Mouse (Mus musculus) heart, embryonic 11.5 days (tissue): Measurements from ENCODE around the gene Nt5dc2. TPM values are rescaled to one million over a fixed set of nuclear protein-coding genes. Genes with fewer than 3 reads are reported as not detected.

Source experiments
- ATAC-seq: fragments of 200-750 bp; cut with Nextera tagmentation; replicated peaks from 2 replicates; pipeline ENCODE4 v1.8.0; 2017; ENCODE audit warnings: moderate library complexity; ENCODE audit not compliant: insufficient number of reproducible peaks, low FRiP score, low TSS enrichment
- H3K27ac ChIP-seq: fragments of 300-500 bp; sonication (generic); 2 replicates; pipeline ENCODE4 v1.5.1; 2014; ENCODE audit warnings: mild to moderate bottlenecking, low read depth, low read length
- H3K27me3 ChIP-seq: fragments of 300-500 bp; sonication (generic); 2 replicates; pipeline ENCODE4 v1.6.1; 2014; ENCODE audit warnings: mild to moderate bottlenecking, low read length, mixed read lengths; ENCODE audit not compliant: control insufficient read depth, insufficient read depth
- H3K36me3 ChIP-seq: fragments of 300-500 bp; sonication (generic); 2 replicates; pipeline ENCODE4 v1.6.1; 2014; ENCODE audit warnings: mild to moderate bottlenecking, low read length, moderate library complexity, mixed read lengths; ENCODE audit not compliant: control insufficient read depth, insufficient read depth
- H3K4me1 ChIP-seq: fragments of 300-500 bp; sonication (generic); 2 replicates; pipeline ENCODE4 v1.6.1; 2014; ENCODE audit warnings: low read length; ENCODE audit not compliant: control insufficient read depth, insufficient read depth
- H3K4me2 ChIP-seq: fragments of 300-500 bp; sonication (generic); 2 replicates; pipeline ENCODE4 v1.6.1; 2014; ENCODE audit warnings: mild to moderate bottlenecking, moderate library complexity
- H3K4me3 ChIP-seq: fragments of 300-500 bp; sonication (generic); 2 replicates; pipeline ENCODE4 v1.5.1; 2014; ENCODE audit warnings: low read depth, low read length
- H3K9ac ChIP-seq: fragments of 300-500 bp; sonication (generic); 2 replicates; pipeline ENCODE4 v1.6.1; 2014; ENCODE audit warnings: mild to moderate bottlenecking, low read depth, low read length, moderate library complexity
- H3K9me3 ChIP-seq: fragments of 300-500 bp; sonication (generic); replicated peaks from 2 replicates; pipeline ENCODE4 v1.6.1; 2016; ENCODE audit warnings: low read length; ENCODE audit not compliant: control insufficient read depth
- WGBS: fragments of 180-500 bp; shearing (Covaris S2); extraction: QIAGEN DNeasy Blood & Tissue Kit; methylation state at CpG from one replicate; pipeline ENCODE4 v1.1.7; 2014; ENCODE audit not compliant: insufficient replicate concordance; 5-methylcytosine and 5-hydroxymethylcytosine counted together
- polyA plus RNA-seq: library from polyadenylated mRNA; unstranded; fragments of >200 nt; fragmentation: Nextera tagmentation; extraction: Ambion mirVana; gene quantifications from 2 replicates; pipeline ENCODE4 v1.2.1, GENCODE M21; 2014

Gene Nt5dc2
- polyA plus RNA-seq, 1 experiment from 2014 or later = 344 TPM

GRCm38 (mm10) chr14:31160196-31161150 lies 29.6 kb downstream of the Nt5dc2 start:
- WGBS = 63% methylated on average over 27 of the region's 27 CpGs
- Histone ChIP-seq H3K4me1 (peaks cover 10% of the 10 kb centered on the region; the same call in 1 of the 2 replicates), H3K36me3 (no peaks in the 10 kb centered on the region), H3K9me3 (no peaks in the 10 kb centered on the region), H3K9ac (no peak overlapping the region), H3K4me3 (no peak overlapping the region), H3K4me2 (no peak overlapping the region; the same call in 1 of the 2 replicates), H3K27me3 (no peaks in the 10 kb centered on the region), H3K27ac (no peak overlapping the region)
- no peak for ATAC-seq

DNA sequence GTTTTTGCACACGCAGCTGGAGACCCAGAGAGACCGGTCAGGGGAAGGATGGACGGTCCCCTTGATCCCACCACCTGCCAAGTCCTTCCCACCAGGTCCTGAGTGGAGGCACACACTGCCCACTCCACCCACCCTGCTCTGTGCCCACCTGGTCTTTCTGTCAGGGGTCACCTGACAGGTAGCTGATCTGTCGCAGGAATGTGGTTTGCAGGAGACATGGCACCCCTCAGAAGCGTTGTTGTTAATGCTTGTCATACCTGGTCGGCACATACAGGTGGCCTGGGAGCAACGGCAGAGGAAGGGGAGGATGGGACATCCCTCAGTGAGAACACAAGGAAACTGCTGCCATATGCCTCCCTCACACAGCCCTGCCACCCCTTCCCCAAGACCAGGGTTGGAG lies 30.3 kb downstream of the Nt5dc2 start:
- Histone ChIP-seq H3K4me3 (no peak overlapping the region), H3K36me3 (no peaks in the 10 kb centered on the region), H3K9ac (no peak overlapping the region), H3K4me1 (peaks cover 15% of the 10 kb centered on the region), H3K27ac (no peak overlapping the region), H3K27me3 (no peaks in the 10 kb centered on the region), H3K9me3 (no peaks in the 10 kb centered on the region), H3K4me2 (no peak overlapping the region)
- WGBS = 87% methylated on average over 7 of the region's 7 CpGs
- no peak for ATAC-seq

DNA sequence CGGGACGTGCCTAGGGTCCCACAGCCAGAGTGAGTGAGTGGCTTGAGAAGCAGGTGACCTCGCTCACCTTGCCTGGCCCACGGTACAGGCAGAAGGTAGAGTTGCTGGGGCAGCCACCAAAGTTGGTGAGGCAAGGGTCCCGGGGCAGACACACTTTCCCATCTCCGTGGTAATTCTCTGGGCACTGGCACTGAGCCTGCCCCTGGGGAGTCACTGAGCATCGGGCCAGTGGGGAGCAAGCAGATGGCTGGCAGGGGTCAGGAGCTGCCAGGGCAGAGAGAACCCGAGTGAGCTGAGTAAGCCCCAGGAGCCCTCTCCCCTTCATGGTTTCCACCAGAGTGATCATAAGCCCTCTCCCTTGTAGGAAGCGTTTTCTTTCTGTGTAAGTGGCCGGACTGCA lies 30.8 kb downstream of the Nt5dc2 start:
- no peak overlapping the region for H3K9ac ChIP-seq
- no peak overlapping the region for H3K4me2 ChIP-seq
- H3K36me3 ChIP-seq = no peaks in the 10 kb centered on the region
- no peaks in the 10 kb centered on the region for H3K27me3 ChIP-seq
- 81% methylated on average over 10 of the region's 10 CpGs for WGBS
- no peak overlapping the region for H3K27ac ChIP-seq
- no peaks in the 10 kb centered on the region for H3K9me3 ChIP-seq
- H3K4me1 ChIP-seq = peaks cover 17% of the 10 kb centered on the region
- H3K4me3 ChIP-seq = no peak overlapping the region
- ATAC-seq = no peak

DNA sequence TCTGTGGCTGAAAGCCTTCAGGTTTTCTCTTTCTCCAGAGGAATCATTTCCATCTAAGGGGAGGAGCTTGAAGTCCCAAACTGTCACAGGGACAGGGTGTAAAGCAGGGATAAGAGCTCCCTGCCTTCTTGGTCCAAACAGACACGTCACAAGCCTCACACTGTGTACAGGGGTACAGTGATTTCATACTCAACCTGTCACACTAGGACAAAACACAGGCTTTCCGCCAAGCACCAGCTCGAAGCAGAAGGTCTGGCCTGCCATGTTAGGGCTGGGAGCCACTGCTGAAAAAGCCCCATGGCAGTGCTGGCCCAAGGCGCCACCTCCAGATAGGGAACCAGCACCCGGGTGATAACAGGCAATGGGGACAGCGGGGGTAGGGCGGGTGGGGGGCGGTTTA lies 33.2 kb downstream of the Nt5dc2 start:
- H3K9ac ChIP-seq = no peak overlapping the region
- 35% methylated on average over 8 of the region's 8 CpGs for WGBS
- H3K4me2 ChIP-seq = no peak overlapping the region
- no peak for ATAC-seq
- peaks cover 20% of the 10 kb centered on the region for H3K4me1 ChIP-seq
- no peak overlapping the region for H3K4me3 ChIP-seq
- no peaks in the 10 kb centered on the region for H3K27me3 ChIP-seq
- H3K36me3 ChIP-seq = no peaks in the 10 kb centered on the region
- no peak overlapping the region for H3K27ac ChIP-seq
- H3K9me3 ChIP-seq = no peaks in the 10 kb centered on the region

GRCm38 (mm10) chr14:31165010-31165409 lies 34.2 kb downstream of the Nt5dc2 start:
- Histone ChIP-seq H3K36me3 (no peaks in the 10 kb centered on the region), H3K9me3 (no peaks in the 10 kb centered on the region), H3K4me3 (no peak overlapping the region), H3K27me3 (no peaks in the 10 kb centered on the region), H3K4me2 (no peak overlapping the region), H3K4me1 (peaks cover 20% of the 10 kb centered on the region), H3K27ac (no peak overlapping the region), H3K9ac (no peak overlapping the region)
- 63% methylated on average over 2 of the region's 2 CpGs for WGBS
- no peak for ATAC-seq

DNA sequence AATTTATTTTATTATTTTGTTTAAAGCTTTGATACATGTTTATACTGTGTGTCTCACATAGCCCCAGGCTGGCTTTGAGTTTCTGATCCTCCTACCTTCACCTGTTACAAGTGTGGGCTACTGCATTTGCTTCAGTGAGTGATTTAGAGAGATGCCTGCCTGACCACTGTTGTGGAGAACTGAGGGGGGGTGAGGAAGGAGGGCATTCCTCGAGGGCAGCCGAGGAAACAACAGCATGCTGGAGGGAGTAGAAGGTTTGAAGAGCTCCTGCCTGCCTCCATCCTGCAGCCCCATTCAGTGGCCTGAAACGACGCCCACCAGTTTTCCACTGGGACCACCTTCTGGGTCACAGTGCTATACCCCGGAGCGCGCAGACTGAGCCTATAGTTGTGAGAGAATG lies 34.6 kb downstream of the Nt5dc2 start:
- Histone ChIP-seq H3K4me3 (no peak overlapping the region), H3K27ac (no peak overlapping the region), H3K27me3 (no peaks in the 10 kb centered on the region), H3K36me3 (peaks cover 4% of the 10 kb centered on the region; the same call in 1 of the 2 replicates), H3K4me1 (peaks cover 20% of the 10 kb centered on the region), H3K9me3 (no peaks in the 10 kb centered on the region), H3K4me2 (peak overlapping the region; percentile 58; the same call in 1 of the 2 replicates), H3K9ac (no peak overlapping the region)
- 65% methylated on average over 7 of the region's 7 CpGs for WGBS
- no peak for ATAC-seq

DNA sequence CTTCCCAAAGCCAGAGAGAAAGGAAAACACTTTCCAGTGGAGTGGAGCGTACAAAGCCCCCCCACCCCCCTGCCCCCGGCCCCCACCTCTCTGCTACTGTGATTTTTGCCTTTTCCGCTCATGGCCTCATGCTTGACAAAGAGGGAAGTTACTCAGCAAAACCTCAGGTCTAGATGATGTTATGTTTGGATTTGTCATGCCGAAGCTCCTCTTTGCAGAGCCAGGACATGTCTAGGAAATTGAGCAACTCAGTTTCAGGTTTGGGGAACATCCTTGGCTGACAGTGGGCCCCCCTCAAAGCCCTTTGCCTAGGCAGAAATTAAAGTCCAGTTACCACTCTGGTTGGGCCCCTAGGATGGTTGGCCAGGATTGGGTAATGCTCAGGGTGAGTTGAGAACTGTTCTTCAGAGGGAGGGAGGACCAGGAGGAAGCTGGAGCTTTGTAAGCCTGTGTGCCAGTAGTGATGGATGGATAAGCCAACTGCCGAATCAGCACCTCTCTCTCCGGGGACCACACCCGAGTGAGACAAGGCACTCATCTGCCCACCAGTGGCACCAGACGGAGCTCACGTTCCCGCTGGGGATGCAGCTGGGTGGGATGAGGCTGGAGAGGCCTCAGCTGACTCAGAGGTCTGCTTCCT lies 35.3 kb downstream of the Nt5dc2 start:
- Histone ChIP-seq H3K9ac (no peak overlapping the region), H3K27ac (no peak overlapping the region)
- 47% methylated on average over 10 of the region's 10 CpGs for WGBS

GRCm38 (mm10) chr14:31166827-31167226 lies 36.0 kb downstream of the Nt5dc2 start:
- no peak for ATAC-seq
- Histone ChIP-seq H3K9ac (peak overlapping the region; percentile 29; the same call in 1 of the 2 replicates), H3K4me2 (peak overlapping the region; percentile 58), H3K36me3 (peaks cover 17% of the 10 kb centered on the region), H3K27ac (no peak overlapping the region), H3K27me3 (no peaks in the 10 kb centered on the region), H3K9me3 (no peaks in the 10 kb centered on the region), H3K4me1 (peaks cover 24% of the 10 kb centered on the region), H3K4me3 (peak overlapping the region; percentile 40)
- WGBS = 56% methylated on average over 9 of the region's 9 CpGs

More for the DNA sequence above, 35.3 kb downstream of the Nt5dc2 start:
- ATAC-seq = no peak
- H3K4me1 ChIP-seq = peaks cover 20% of the 10 kb centered on the region
- H3K36me3 ChIP-seq = peaks cover 10% of the 10 kb centered on the region
- H3K4me2 ChIP-seq = peak overlapping the region; percentile 58
- H3K9me3 ChIP-seq = no peaks in the 10 kb centered on the region
- no peaks in the 10 kb centered on the region for H3K27me3 ChIP-seq
- H3K4me3 ChIP-seq = peak overlapping the region; percentile 40; the same call in 1 of the 2 replicates
